Mouse (Mus musculus) liver, embryonic 14.5 days (tissue): ENCODE measurements around the gene Csmd2.

Source experiments
- CTCF ChIP-seq: IDR thresholded peaks from 2 replicates; pipeline ENCODE4 v1.5.1; 2016; ENCODE audit warnings: antibody characterized with exemption, low read depth, control low read depth
- EP300 ChIP-seq: IDR thresholded peaks from 2 replicates; pipeline ENCODE4 v1.6.1; 2016; ENCODE audit warnings: antibody characterized with exemption, low read depth

DNA sequence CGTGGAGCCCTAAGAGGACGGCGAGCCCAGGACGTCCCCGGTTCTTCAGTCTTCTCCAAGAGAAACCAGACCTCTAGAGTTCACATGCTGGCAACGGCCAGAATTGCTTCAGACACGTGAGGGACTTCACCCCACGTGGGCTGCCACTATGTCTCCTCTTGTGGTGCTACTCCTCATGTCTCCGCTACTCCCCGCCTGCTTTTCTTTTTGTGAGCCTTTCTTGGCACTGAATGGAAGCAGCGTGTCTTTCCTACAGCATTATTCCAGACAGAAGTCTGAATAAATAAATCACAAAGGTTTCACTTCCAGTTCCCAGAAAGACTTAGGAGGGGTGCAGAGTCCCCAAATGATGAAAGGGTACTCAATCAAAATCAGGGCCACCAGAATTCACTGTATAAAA is 620.0 kb downstream of the Csmd2 start:
- TF ChIP-seq CTCF (no peak), EP300 (no peak)
